9 mouse cellular contexts compared by ENCODE assay signal in the genomic region with DNA sequence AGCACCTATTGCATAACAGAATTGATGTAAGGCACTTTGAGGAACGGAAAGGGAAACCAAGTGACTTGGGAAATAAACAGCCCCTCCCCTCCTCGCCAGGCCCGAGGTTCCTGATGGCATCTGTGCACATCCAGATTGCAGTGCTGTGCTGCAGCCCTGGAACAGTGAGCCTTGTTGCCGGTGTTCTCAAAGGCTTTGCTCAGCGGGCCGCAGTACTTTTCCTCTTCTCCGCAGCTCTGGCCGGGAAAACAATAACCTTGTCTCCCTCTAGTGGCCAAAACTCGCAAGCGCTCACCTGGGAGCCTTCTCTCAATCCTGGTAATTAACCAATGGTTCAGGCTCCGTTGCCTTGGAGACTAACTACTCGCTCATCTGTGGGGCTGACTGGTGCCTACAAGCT. TPM values are rescaled to one million over a fixed set of nuclear protein-coding genes. Genes with fewer than 3 reads are reported as not detected.
DNase-seq lines count a peak whose midpoint lies in the region; ATAC-seq and TF ChIP-seq lines count a peak whose summit lies in the region.
"Had no signal": no experiment of that assay in that cellular context is flagged by ENCODE, and none has a peak within 500 bp of the region (broad histone marks: within the 10 kb centered on the region; RNA-seq: fewer than 3 reads in every experiment).

No protein-coding gene starts in this region.

- H3K27ac ChIP-seq in embryonic facial prominence, embryonic 13.5 days = no peak overlapping the region
- no peak overlapping the region for H3K27ac ChIP-seq in heart, embryonic 11.5 days (ENCODE audit: low read depth, low read length)
- H3K27ac ChIP-seq in kidney, embryonic 16.5 days (ENCODE audit: low read length) = no peak overlapping the region
- H3K27ac ChIP-seq in liver, adult 2 months (replicated peaks; ENCODE audit: insufficient read depth, low read depth, low read length) = no peak overlapping the region
- H3K27ac ChIP-seq in stomach, embryonic 14.5 days (ENCODE audit: low read length) = no peak overlapping the region

- 1% methylated on average over 12 of the region's 12 CpGs for WGBS in embryonic facial prominence, embryonic 13.5 days
- WGBS in heart, embryonic 11.5 days (ENCODE audit: insufficient replicate concordance) = 4% methylated on average over 12 of the region's 12 CpGs
- WGBS in kidney, embryonic 16.5 days = 2% methylated on average over 12 of the region's 12 CpGs
- WGBS in liver, adult 2 months = 2% methylated on average over 12 of the region's 12 CpGs
- 2% methylated on average over 12 of the region's 12 CpGs for WGBS in stomach, embryonic 14.5 days

- H3K4me3 ChIP-seq in embryonic facial prominence, embryonic 13.5 days = no peak overlapping the region
- H3K4me3 ChIP-seq in heart, embryonic 11.5 days (ENCODE audit: low read depth, low read length) = no peak overlapping the region
- H3K4me3 ChIP-seq in kidney, embryonic 16.5 days (ENCODE audit: low read length) = no peak overlapping the region
- H3K4me3 ChIP-seq in liver, adult 2 months (ENCODE audit: insufficient read depth, low read depth, low read length) = peak overlapping the region; percentile 44
- no peak overlapping the region for H3K4me3 ChIP-seq in stomach, embryonic 14.5 days (ENCODE audit: low read depth, low read length)

- H3K4me1 ChIP-seq in embryonic facial prominence, embryonic 13.5 days = peaks cover 28% of the 10 kb centered on the region
- peaks cover 2% of the 10 kb centered on the region; the same call in 1 of the 2 replicates for H3K4me1 ChIP-seq in heart, embryonic 11.5 days (ENCODE audit: control insufficient read depth, insufficient read depth, low read length)
- peaks cover 3% of the 10 kb centered on the region for H3K4me1 ChIP-seq in kidney, embryonic 16.5 days (ENCODE audit: insufficient read depth, low read length)
- H3K4me1 ChIP-seq in liver, adult 2 months (ENCODE audit: control insufficient read depth, insufficient read depth, low read length) = peaks cover 2% of the 10 kb centered on the region; the same call in 1 of the 2 replicates
- no peaks in the 10 kb centered on the region for H3K4me1 ChIP-seq in stomach, embryonic 14.5 days (ENCODE audit: control insufficient read depth, insufficient read depth, low read length)

- H3K9ac ChIP-seq in embryonic facial prominence, embryonic 13.5 days = 0 out of 2 replicates have a peak overlapping the region, but pooled peaks have one; percentile 32
- H3K9ac ChIP-seq in heart, embryonic 11.5 days (ENCODE audit: low read depth, low read length) = no peak overlapping the region
- 0 out of 2 replicates have a peak overlapping the region, but pooled peaks have one; percentile 27 for H3K9ac ChIP-seq in kidney, embryonic 16.5 days (replicated peaks; ENCODE audit: low read length)
- H3K9ac ChIP-seq in liver, adult 2 months (ENCODE audit: low read depth, low read length) = peak overlapping the region; percentile 33; the same call in 1 of the 2 replicates
- no peak overlapping the region for H3K9ac ChIP-seq in stomach, embryonic 14.5 days (replicated peaks; ENCODE audit: low read depth, low read length)

- DNase-seq in 3134 (ENCODE audit: extremely low read depth, insufficient read length, low spot score) = peak; percentile 46
- DNase-seq in adrenal gland, postnatal 36 days = peak; percentile 73 to 75
- peak; percentile 34 for DNase-seq in liver, adult 2 months (ENCODE audit: extremely low read depth, low read depth, low spot score)

- no peak for TF ChIP-seq POLR2A in liver, adult 2 months (IDR thresholded peaks at IDR 0.05; ENCODE audit: extremely low read depth, insufficient read depth, low read length)

- TF ChIP-seq CTCF in liver, adult 2 months (IDR thresholded peaks at IDR 0.05; ENCODE audit: low read depth, low read length) = peak; percentile 76

- ATAC-seq in embryonic facial prominence, embryonic 13.5 days (ENCODE audit: insufficient number of reproducible peaks, insufficient read depth, low FRiP score, low TSS enrichment, low read depth) = no peak; the same call in 1 of the 2 replicates
- ATAC-seq in heart, embryonic 11.5 days (replicated peaks; ENCODE audit: insufficient number of reproducible peaks, low FRiP score, low TSS enrichment) = no peak
- ATAC-seq in kidney, embryonic 16.5 days (ENCODE audit: low FRiP score, low TSS enrichment) = peak; percentile 62
- ATAC-seq in monocyte, adult 5-6 weeks (replicated peaks; ENCODE audit: insufficient number of reproducible peaks, low FRiP score, low TSS enrichment, poor library complexity, severe bottlenecking) = peak; percentile 64
- ATAC-seq in stomach, embryonic 14.5 days (ENCODE audit: insufficient number of reproducible peaks, insufficient read depth, low FRiP score, low read depth) = peak; percentile 56

- peak overlapping the region; percentile 51 for H3K4me2 ChIP-seq in embryonic facial prominence, embryonic 13.5 days
- H3K4me2 ChIP-seq in heart, embryonic 11.5 days = peak overlapping the region; percentile 40; the same call in 1 of the 2 replicates
- H3K4me2 ChIP-seq in kidney, embryonic 16.5 days (replicated peaks; ENCODE audit: low read depth, low read length) = peak overlapping the region; percentile 38; the same call in 1 of the 2 replicates
- 0 out of 2 replicates have a peak overlapping the region, but pooled peaks have one; percentile 30 for H3K4me2 ChIP-seq in stomach, embryonic 14.5 days (replicated peaks; ENCODE audit: low read depth, low read length)

- H3K9me3 ChIP-seq in embryonic facial prominence, embryonic 13.5 days = no peaks in the 10 kb centered on the region
- no peaks in the 10 kb centered on the region for H3K9me3 ChIP-seq in heart, embryonic 11.5 days (replicated peaks; ENCODE audit: control insufficient read depth, low read length)
- no peaks in the 10 kb centered on the region for H3K9me3 ChIP-seq in kidney, embryonic 16.5 days (ENCODE audit: low read length)
- no peaks in the 10 kb centered on the region for H3K9me3 ChIP-seq in stomach, embryonic 14.5 days (ENCODE audit: control insufficient read depth, low read depth, low read length)

- peaks cover 30% of the 10 kb centered on the region for H3K27me3 ChIP-seq in embryonic facial prominence, embryonic 13.5 days
- peaks cover 39% of the 10 kb centered on the region for H3K27me3 ChIP-seq in heart, embryonic 11.5 days (ENCODE audit: control insufficient read depth, insufficient read depth, low read length)
- peaks cover 6% of the 10 kb centered on the region; the same call in 1 of the 2 replicates for H3K27me3 ChIP-seq in kidney, embryonic 16.5 days (ENCODE audit: insufficient read depth, low read length)
- H3K27me3 ChIP-seq in liver, adult 2 months (ENCODE audit: control insufficient read depth, insufficient read depth, low read length) = no peaks in the 10 kb centered on the region
- no peaks in the 10 kb centered on the region for H3K27me3 ChIP-seq in stomach, embryonic 14.5 days (ENCODE audit: control insufficient read depth, insufficient read depth, low read length)

- H3K36me3 ChIP-seq in embryonic facial prominence, embryonic 13.5 days = no peaks in the 10 kb centered on the region
- no peaks in the 10 kb centered on the region for H3K36me3 ChIP-seq in heart, embryonic 11.5 days (ENCODE audit: control insufficient read depth, insufficient read depth, low read length)
- no peaks in the 10 kb centered on the region for H3K36me3 ChIP-seq in kidney, embryonic 16.5 days (ENCODE audit: insufficient read depth, low read length)
- no peaks in the 10 kb centered on the region for H3K36me3 ChIP-seq in liver, adult 2 months (ENCODE audit: control insufficient read depth, insufficient read depth, low read length)
- H3K36me3 ChIP-seq in stomach, embryonic 14.5 days (ENCODE audit: control insufficient read depth, insufficient read depth, low read length) = no peaks in the 10 kb centered on the region
- H3K36me3 ChIP-seq: G1E had no signal

- H3K79me2 ChIP-seq in liver, adult 2 months (ENCODE audit: control insufficient read depth, insufficient read depth, low read length) = no peaks in the 10 kb centered on the region

RNA-seq across cellular contexts. Expression of a gene that starts 38.4 kb away (rescaled TPM):
- 1 to 10 TPM; 1.3 to 1.7 TPM for total RNA-seq in adrenal gland, postnatal 36 days (2021)
- 8.2 and 9.8 TPM in 2 replicates for polyA plus RNA-seq in embryonic facial prominence, embryonic 13.5 days (2015; fragmentation: Nextera tagmentation; extraction: Ambion mirVana)
- 0.97 and 1.5 TPM in 2 replicates for polyA plus RNA-seq in heart, embryonic 11.5 days (2014; fragmentation: Nextera tagmentation; extraction: Ambion mirVana)
- 3.1 and 3.5 TPM in 2 replicates for polyA plus RNA-seq in kidney, embryonic 16.5 days (2015; fragmentation: Nextera tagmentation; extraction: Ambion mirVana)
- total RNA-seq in liver, adult 2 months (2014; rRNA removed) = under 0.01 TPM in 1 of 2 replicates, not detected in the other
- 0.02 TPM in 1 of 2 replicates, not detected in the other for polyA plus RNA-seq in liver, adult 2 months (2012; rRNA removed)
- not detected in 3 replicates for total RNA-seq in monocyte, adult 5-6 weeks (2017)
- 3.6 and 5.1 TPM in 2 replicates for polyA plus RNA-seq in stomach, embryonic 14.5 days (2014; fragmentation: Nextera tagmentation; extraction: Ambion mirVana)
- polyA plus RNA-seq: G1E had no signal

RNA-seq across cellular contexts. Expression of a gene that starts 55.9 kb away (rescaled TPM):
- 1 to 10 TPM; 1.4 to 2.4 TPM for total RNA-seq in adrenal gland, postnatal 36 days (2021)
- polyA plus RNA-seq in embryonic facial prominence, embryonic 13.5 days (2015; fragmentation: Nextera tagmentation; extraction: Ambion mirVana) = 4.3 TPM in 2 replicates
- 0.08 and 0.31 TPM in 2 replicates for polyA plus RNA-seq in heart, embryonic 11.5 days (2014; fragmentation: Nextera tagmentation; extraction: Ambion mirVana)
- 0.29 and 0.36 TPM in 2 replicates for polyA plus RNA-seq in kidney, embryonic 16.5 days (2015; fragmentation: Nextera tagmentation; extraction: Ambion mirVana)
- 0.07 and 0.09 TPM in 2 replicates for total RNA-seq in liver, adult 2 months (2014; rRNA removed)
- not detected in 2 replicates for polyA plus RNA-seq in liver, adult 2 months (2012; rRNA removed)
- total RNA-seq in monocyte, adult 5-6 weeks (2017) = not detected in 3 replicates
- polyA plus RNA-seq in stomach, embryonic 14.5 days (2014; fragmentation: Nextera tagmentation; extraction: Ambion mirVana) = 1.5 and 1.7 TPM in 2 replicates
- polyA plus RNA-seq: G1E had no signal

Comparison
In these comparisons a context has a peak if more than half of its experiments do, and no peak if none do; other contexts are left out.
1. ATAC-seq: peak in kidney, embryonic 16.5 days (single experiment), monocyte, adult 5-6 weeks (single experiment) and stomach, embryonic 14.5 days (single experiment); none in embryonic facial prominence, embryonic 13.5 days (single experiment) and heart, embryonic 11.5 days (single experiment).
2. H3K9ac ChIP-seq: peak in embryonic facial prominence, embryonic 13.5 days (single experiment), kidney, embryonic 16.5 days (single experiment) and liver, adult 2 months (single experiment); none in heart, embryonic 11.5 days (single experiment) and stomach, embryonic 14.5 days (single experiment).
3. Peak in every context shown above with its lines, with median percentiles within 50 percentile points of each other: DNase-seq and H3K4me2 ChIP-seq.